Mouse (Mus musculus) 3T3-L1 (cell line): ENCODE measurements at regions not wholly inside any gene's neighbourhood (a gene's known extent, or its start where the extent isn't known, plus 50 kb on each side); places are given as distances from the start of the nearest gene placed in this dataset.

ENCODE experiments used
- DNase-seq: peaks from one replicate; pipeline ENCODE4 v3.0.0-alpha.2; 2015; ENCODE audit warnings: low read depth, low spot score

- peak; percentile 18 for DNase-seq
Measured at GRCm38 (mm10) chr19:27564086-27564485, 134.5 kb upstream of the Pum3 start.

- no peak for DNase-seq
Measured at GRCm38 (mm10) chr19:27563592-27563991, 134.0 kb upstream of the Pum3 start.

- DNase-seq: peak; percentile 90
Measured at GRCm38 (mm10) chr19:27558199-27558598, 128.6 kb upstream of the Pum3 start.

GRCm38 (mm10) chr19:27556697-27557096 is 127.1 kb upstream of the Pum3 start:
- DNase-seq: no peak

- DNase-seq: no peak
Measured at GRCm38 (mm10) chr19:27554841-27555240, 125.2 kb upstream of the Pum3 start.

GRCm38 (mm10) chr19:27553266-27553665 is 123.6 kb upstream of the Pum3 start:
- DNase-seq: no peak

- DNase-seq: no peak
Measured at GRCm38 (mm10) chr19:27537746-27538145, 108.1 kb upstream of the Pum3 start.

GRCm38 (mm10) chr19:27537066-27537465 is 107.4 kb upstream of the Pum3 start:
- DNase-seq: no peak

- no peak for DNase-seq
Measured at GRCm38 (mm10) chr19:27527940-27528558, 98.4 kb upstream of the Pum3 start.

- peak; percentile 62 for DNase-seq
Measured at GRCm38 (mm10) chr19:27519326-27520061, 89.9 kb upstream of the Pum3 start.

GRCm38 (mm10) chr19:27514267-27514666 is 84.6 kb upstream of the Pum3 start:
- peak; percentile 70 for DNase-seq

- no peak for DNase-seq
Measured at GRCm38 (mm10) chr19:27513535-27513934, 83.9 kb upstream of the Pum3 start.

GRCm38 (mm10) chr19:27511340-27511739 is 81.7 kb upstream of the Pum3 start:
- DNase-seq: no peak

GRCm38 (mm10) chr19:27509956-27510639 is 80.5 kb upstream of the Pum3 start:
- DNase-seq: no peak

GRCm38 (mm10) chr19:27498278-27498677 is 68.7 kb upstream of the Pum3 start:
- no peak for DNase-seq

- DNase-seq: peak; percentile 86
Measured at GRCm38 (mm10) chr19:27492468-27492867, 62.8 kb upstream of the Pum3 start.

GRCm38 (mm10) chr19:27491873-27492272 is 62.2 kb upstream of the Pum3 start:
- DNase-seq: peak; percentile 59

GRCm38 (mm10) chr19:27489053-27489452 is 59.4 kb upstream of the Pum3 start:
- peak; percentile 90 for DNase-seq
